Mouse (Mus musculus): ENCODE measurements around the gene Dppa5a. TPM values are rescaled to one million over a fixed set of nuclear protein-coding genes. Genes with fewer than 3 reads are reported as not detected.
A peak's percentile ranks its signal among the peaks of the same experiment; 100 is the strongest.
"Not testable (repeated sequence)": the region's sequence is repeated elsewhere in the genome, so short reads cannot be mapped to it uniquely, and the experiment has no call there.

Gene Dppa5a
- not detected in 2 replicates for polyA plus RNA-seq (2015; fragmentation: Nextera tagmentation; extraction: Ambion mirVana)

GRCm38 (mm10) chr9:78367959-78368358 lies at the start of gene Dppa5a:
Gene Dppa5a (minus strand): TSS chr9:78368177.
- H3K9ac ChIP-seq (ENCODE audit: low read depth, low read length); H3K36me3 ChIP-seq (ENCODE audit: control insufficient read depth, insufficient read depth); H3K4me3 ChIP-seq (ENCODE audit: low read depth, low read length); ATAC-seq (ENCODE audit: low read depth); H3K27me3 ChIP-seq (ENCODE audit: control insufficient read depth, insufficient read depth, low read depth, low read length); H3K4me2 ChIP-seq (ENCODE audit: low read depth, low read length); H3K4me1 ChIP-seq (ENCODE audit: control insufficient read depth, low read depth, low read length); H3K27ac ChIP-seq (ENCODE audit: low read length); H3K9me3 ChIP-seq (replicated peaks; ENCODE audit: control insufficient read depth, low read length): not testable (repeated sequence)
- WGBS (ENCODE audit: insufficient replicate concordance): 78% methylated on average over 16 of the region's 16 CpGs

GRCm38 (mm10) chr9:78401596-78401995 lies 33.6 kb upstream of the Dppa5a start:
- Histone ChIP-seq H3K36me3 (ENCODE audit: control insufficient read depth, insufficient read depth) (no peaks in the 10 kb centered on the region), H3K27me3 (ENCODE audit: control insufficient read depth, insufficient read depth, low read depth, low read length) (peaks cover 14% of the 10 kb centered on the region), H3K4me1 (ENCODE audit: control insufficient read depth, low read depth, low read length) (no peaks in the 10 kb centered on the region), H3K9ac (ENCODE audit: low read depth, low read length) (no peak overlapping the region), H3K4me3 (ENCODE audit: low read depth, low read length) (no peak overlapping the region), H3K4me2 (ENCODE audit: low read depth, low read length) (no peak overlapping the region), H3K27ac (ENCODE audit: low read length) (no peak overlapping the region), H3K9me3 (replicated peaks; ENCODE audit: control insufficient read depth, low read length) (no peaks in the 10 kb centered on the region)
- no peak for ATAC-seq (ENCODE audit: low read depth)
- 86% methylated on average over 7 of the region's 7 CpGs for WGBS (ENCODE audit: insufficient replicate concordance)

- Histone ChIP-seq H3K27me3 (ENCODE audit: control insufficient read depth, insufficient read depth, low read depth, low read length) (peaks cover 25% of the 10 kb centered on the region), H3K9ac (ENCODE audit: low read depth, low read length) (no peak overlapping the region), H3K27ac (ENCODE audit: low read length) (no peak overlapping the region), H3K9me3 (replicated peaks; ENCODE audit: control insufficient read depth, low read length) (no peaks in the 10 kb centered on the region), H3K36me3 (ENCODE audit: control insufficient read depth, insufficient read depth) (no peaks in the 10 kb centered on the region), H3K4me3 (ENCODE audit: low read depth, low read length) (no peak overlapping the region), H3K4me2 (ENCODE audit: low read depth, low read length) (no peak overlapping the region), H3K4me1 (ENCODE audit: control insufficient read depth, low read depth, low read length) (peaks cover 4% of the 10 kb centered on the region)
- ATAC-seq (ENCODE audit: low read depth): no peak
- 58% methylated on average over 5 of the region's 5 CpGs for WGBS (ENCODE audit: insufficient replicate concordance)
These were observed 32.6 kb upstream of the Dppa5a start for GRCm38 (mm10) chr9:78400570-78400969.

- Histone ChIP-seq H3K36me3 (ENCODE audit: control insufficient read depth, insufficient read depth) (no peaks in the 10 kb centered on the region), H3K4me3 (ENCODE audit: low read depth, low read length) (no peak overlapping the region), H3K9ac (ENCODE audit: low read depth, low read length) (no peak overlapping the region), H3K4me2 (ENCODE audit: low read depth, low read length) (no peak overlapping the region), H3K27me3 (ENCODE audit: control insufficient read depth, insufficient read depth, low read depth, low read length) (peaks cover 53% of the 10 kb centered on the region), H3K27ac (ENCODE audit: low read length) (no peak overlapping the region), H3K4me1 (ENCODE audit: control insufficient read depth, low read depth, low read length) (peaks cover 4% of the 10 kb centered on the region), H3K9me3 (replicated peaks; ENCODE audit: control insufficient read depth, low read length) (no peaks in the 10 kb centered on the region)
- 47% methylated on average over 9 of the region's 9 CpGs for WGBS (ENCODE audit: insufficient replicate concordance)
- no peak for ATAC-seq (ENCODE audit: low read depth)
These were observed 28.5 kb upstream of the Dppa5a start for GRCm38 (mm10) chr9:78396517-78396916.

- peaks cover 53% of the 10 kb centered on the region for H3K27me3 ChIP-seq (ENCODE audit: control insufficient read depth, insufficient read depth, low read depth, low read length)
- H3K9ac ChIP-seq (ENCODE audit: low read depth, low read length): no peak within 1 kb of the TSS
- peak within 1 kb of the TSS; percentile 54 for H3K4me2 ChIP-seq (ENCODE audit: low read depth, low read length)
- 2% methylated on average over 93 of the region's 93 CpGs for WGBS (ENCODE audit: insufficient replicate concordance)
- no peaks in the 10 kb centered on the region for H3K9me3 ChIP-seq (replicated peaks; ENCODE audit: control insufficient read depth, low read length)
- H3K4me1 ChIP-seq (ENCODE audit: control insufficient read depth, low read depth, low read length): peaks cover 4% of the 10 kb centered on the region
- ATAC-seq (ENCODE audit: low read depth): peak; percentile 72
- H3K4me3 ChIP-seq (ENCODE audit: low read depth, low read length): peak within 1 kb of the TSS; percentile 44
- H3K36me3 ChIP-seq (ENCODE audit: control insufficient read depth, insufficient read depth): no peaks in the 10 kb centered on the region
- H3K27ac ChIP-seq (ENCODE audit: low read length): no peak within 1 kb of the TSS
These were observed 27.8 kb upstream of the Dppa5a start, which contains the start of gene Ddx43 for GRCm38 (mm10) chr9:78395630-78396351. Gene Ddx43 (plus strand): TSS chr9:78395777.

- peaks cover 4% of the 10 kb centered on the region for H3K4me1 ChIP-seq (ENCODE audit: control insufficient read depth, low read depth, low read length)
- H3K36me3 ChIP-seq (ENCODE audit: control insufficient read depth, insufficient read depth): no peaks in the 10 kb centered on the region
- H3K4me3 ChIP-seq (ENCODE audit: low read depth, low read length): peak overlapping the region; percentile 44
- no peak for ATAC-seq (ENCODE audit: low read depth)
- H3K4me2 ChIP-seq (ENCODE audit: low read depth, low read length): no peak overlapping the region
- H3K9me3 ChIP-seq (replicated peaks; ENCODE audit: control insufficient read depth, low read length): no peaks in the 10 kb centered on the region
- peaks cover 53% of the 10 kb centered on the region for H3K27me3 ChIP-seq (ENCODE audit: control insufficient read depth, insufficient read depth, low read depth, low read length)
- no peak overlapping the region for H3K9ac ChIP-seq (ENCODE audit: low read depth, low read length)
- WGBS (ENCODE audit: insufficient replicate concordance): 27% methylated on average over 11 of the region's 11 CpGs
- no peak overlapping the region for H3K27ac ChIP-seq (ENCODE audit: low read length)
These were observed 27.3 kb upstream of the Dppa5a start for GRCm38 (mm10) chr9:78395244-78395629.

GRCm38 (mm10) chr9:78394602-78395001 lies 26.6 kb upstream of the Dppa5a start:
- WGBS (ENCODE audit: insufficient replicate concordance): 49% methylated on average over 7 of the region's 7 CpGs
- Histone ChIP-seq H3K4me2 (ENCODE audit: low read depth, low read length) (no peak overlapping the region), H3K27me3 (ENCODE audit: control insufficient read depth, insufficient read depth, low read depth, low read length) (peaks cover 53% of the 10 kb centered on the region), H3K4me3 (ENCODE audit: low read depth, low read length) (no peak overlapping the region), H3K36me3 (ENCODE audit: control insufficient read depth, insufficient read depth) (no peaks in the 10 kb centered on the region), H3K27ac (ENCODE audit: low read length) (no peak overlapping the region), H3K9me3 (replicated peaks; ENCODE audit: control insufficient read depth, low read length) (no peaks in the 10 kb centered on the region), H3K9ac (ENCODE audit: low read depth, low read length) (no peak overlapping the region), H3K4me1 (ENCODE audit: control insufficient read depth, low read depth, low read length) (peaks cover 4% of the 10 kb centered on the region)
- ATAC-seq (ENCODE audit: low read depth): no peak

GRCm38 (mm10) chr9:78393741-78394140 lies 25.8 kb upstream of the Dppa5a start:
- no peak overlapping the region for H3K9ac ChIP-seq (ENCODE audit: low read depth, low read length)
- peaks cover 53% of the 10 kb centered on the region for H3K27me3 ChIP-seq (ENCODE audit: control insufficient read depth, insufficient read depth, low read depth, low read length)
- H3K4me3 ChIP-seq (ENCODE audit: low read depth, low read length): no peak overlapping the region
- WGBS (ENCODE audit: insufficient replicate concordance): 67% methylated on average over 10 of the region's 10 CpGs
- H3K36me3 ChIP-seq (ENCODE audit: control insufficient read depth, insufficient read depth): no peaks in the 10 kb centered on the region
- no peak overlapping the region for H3K27ac ChIP-seq (ENCODE audit: low read length)
- H3K9me3 ChIP-seq (replicated peaks; ENCODE audit: control insufficient read depth, low read length): no peaks in the 10 kb centered on the region
- no peak for ATAC-seq (ENCODE audit: low read depth)
- peaks cover 4% of the 10 kb centered on the region for H3K4me1 ChIP-seq (ENCODE audit: control insufficient read depth, low read depth, low read length)
- no peak overlapping the region for H3K4me2 ChIP-seq (ENCODE audit: low read depth, low read length)

GRCm38 (mm10) chr9:78389981-78390380 lies 22.0 kb upstream of the Dppa5a start:
- 34% methylated on average over 5 of the region's 5 CpGs for WGBS (ENCODE audit: insufficient replicate concordance)
- Histone ChIP-seq H3K4me1 (ENCODE audit: control insufficient read depth, low read depth, low read length) (no peaks in the 10 kb centered on the region), H3K27me3 (ENCODE audit: control insufficient read depth, insufficient read depth, low read depth, low read length) (peaks cover 22% of the 10 kb centered on the region), H3K9ac (ENCODE audit: low read depth, low read length) (no peak overlapping the region), H3K4me2 (ENCODE audit: low read depth, low read length) (no peak overlapping the region), H3K4me3 (ENCODE audit: low read depth, low read length) (no peak overlapping the region), H3K9me3 (replicated peaks; ENCODE audit: control insufficient read depth, low read length) (no peaks in the 10 kb centered on the region), H3K36me3 (ENCODE audit: control insufficient read depth, insufficient read depth) (no peaks in the 10 kb centered on the region), H3K27ac (ENCODE audit: low read length) (no peak overlapping the region)
- ATAC-seq (ENCODE audit: low read depth): no peak
